Mouse (Mus musculus) heart, adult 11 months (tissue): ENCODE measurements around the gene Gm17455.

Experiments
- DNase-seq: peaks from one replicate; pipeline ENCODE4 v3.0.0; 2022

Gene Gm17455

DNA sequence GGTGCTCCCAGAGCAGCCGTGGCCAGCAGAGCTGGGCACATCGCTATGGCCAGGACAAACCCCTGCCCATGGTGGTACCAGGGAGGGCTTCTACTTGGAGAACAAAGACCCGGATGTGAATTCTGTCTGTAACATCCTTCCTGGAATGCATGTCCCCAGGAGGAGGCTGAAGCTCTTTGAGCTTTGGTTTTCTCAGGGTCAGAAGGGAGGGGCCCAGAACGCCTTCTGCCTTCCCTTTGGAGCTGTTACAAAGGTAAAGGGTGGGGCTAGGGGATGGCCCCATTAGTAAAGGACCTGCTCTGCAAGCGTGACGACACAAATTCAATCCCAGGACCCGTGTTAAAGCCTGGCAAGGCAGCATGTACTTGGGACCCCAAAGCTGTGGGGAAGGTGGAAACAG lies 23.2 kb downstream of the Gm17455 start:
- no peak for DNase-seq

DNA sequence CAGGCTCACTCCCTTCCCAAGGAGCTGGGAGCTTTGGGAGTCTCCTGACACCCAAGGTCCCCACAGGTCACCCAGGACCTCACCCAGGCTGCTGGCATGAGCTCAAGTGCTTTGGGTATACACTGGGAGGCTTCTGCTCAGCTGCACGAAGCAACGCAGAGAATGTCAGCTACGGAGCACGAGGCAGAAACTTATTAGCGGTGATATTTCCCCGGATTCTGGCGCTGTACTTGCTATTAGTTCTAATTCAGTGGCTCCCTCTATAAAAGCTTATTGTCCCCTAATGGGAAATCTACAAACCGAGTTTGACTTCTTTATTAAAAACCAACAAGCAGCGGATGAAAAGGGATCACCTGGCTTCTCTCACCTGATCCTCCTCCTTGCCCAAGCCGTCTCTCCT lies 30.5 kb downstream of the Gm17455 start:
- no peak for DNase-seq

DNA sequence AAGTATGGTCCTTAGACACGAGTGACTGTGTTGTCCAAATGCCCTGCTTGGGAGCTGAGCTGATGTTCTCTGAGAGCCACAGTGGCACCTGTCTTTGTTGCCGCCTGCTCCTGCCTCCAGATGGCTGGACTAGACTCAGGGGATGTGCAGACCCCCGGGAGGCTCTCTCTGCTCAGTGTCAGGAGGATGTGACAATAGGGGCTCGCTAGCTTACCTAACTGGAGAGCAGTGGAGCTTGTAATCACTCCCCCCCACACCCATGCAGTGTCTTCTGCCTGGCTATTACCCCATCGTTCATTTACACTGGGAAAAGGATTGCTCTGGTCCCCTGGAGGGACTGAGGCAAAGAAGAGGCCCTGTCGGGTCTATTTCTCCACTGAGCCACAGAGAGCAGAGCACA lies 31.1 kb downstream of the Gm17455 start:
- DNase-seq: no peak

DNA sequence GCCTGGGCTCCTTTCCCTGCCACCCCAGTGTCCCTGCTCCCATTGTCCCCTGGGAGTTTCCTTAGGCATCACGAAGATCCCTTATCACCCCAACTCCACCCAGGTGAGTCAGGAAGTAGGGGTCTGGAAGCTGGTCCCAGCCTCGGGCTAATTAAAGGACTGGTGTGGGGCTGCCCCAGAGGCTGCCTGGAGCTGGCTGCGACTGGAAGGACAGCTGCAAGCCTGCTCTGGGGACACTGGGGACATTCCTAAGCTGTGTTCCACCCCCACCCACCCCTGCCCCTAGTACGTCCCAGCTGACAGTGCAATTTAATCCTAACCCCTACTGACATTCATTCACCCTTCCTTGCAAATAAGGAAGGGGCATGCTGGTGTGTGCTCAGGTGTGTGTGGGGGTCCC lies 33.2 kb downstream of the Gm17455 start:
- DNase-seq: no peak

DNA sequence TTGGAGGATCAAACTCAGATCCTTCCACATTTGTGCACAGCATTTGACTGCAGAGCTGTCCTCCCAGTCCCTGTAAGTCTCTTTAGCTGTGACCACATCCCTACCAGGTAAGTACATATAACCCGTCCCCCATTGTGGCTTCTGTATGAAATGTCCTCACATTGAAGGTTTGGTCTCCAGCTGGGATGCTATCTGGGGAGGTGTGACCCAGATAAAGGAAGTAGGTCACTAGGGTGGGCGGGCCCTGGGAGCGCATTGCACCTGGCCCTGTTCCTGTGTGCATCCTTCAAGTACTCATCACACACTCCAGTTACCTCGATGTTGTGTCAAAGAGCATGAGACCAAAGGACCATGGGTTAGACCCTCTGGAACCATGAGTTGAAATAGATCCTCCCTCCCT lies 42.8 kb downstream of the Gm17455 start:
- no peak for DNase-seq

DNA sequence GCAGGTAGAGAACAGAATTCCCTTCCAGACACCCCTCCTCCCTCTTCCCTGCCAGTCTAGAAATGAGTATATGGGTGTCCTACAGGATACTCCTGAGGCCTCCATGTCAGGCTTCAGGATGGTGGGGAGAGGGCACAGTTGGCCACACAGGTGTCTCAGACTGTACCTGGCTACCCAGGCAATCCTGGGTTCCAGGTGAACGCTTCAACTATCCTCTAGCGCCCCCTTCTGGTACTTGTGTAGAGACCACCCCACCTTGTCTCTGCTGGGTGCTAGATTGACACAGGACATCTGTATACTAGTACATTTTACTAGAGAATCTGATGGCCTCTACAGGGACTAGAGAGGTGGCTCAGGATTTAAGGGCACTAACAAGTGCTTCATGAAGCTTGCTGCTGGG lies 43.6 kb downstream of the Gm17455 start:
- no peak for DNase-seq

DNA sequence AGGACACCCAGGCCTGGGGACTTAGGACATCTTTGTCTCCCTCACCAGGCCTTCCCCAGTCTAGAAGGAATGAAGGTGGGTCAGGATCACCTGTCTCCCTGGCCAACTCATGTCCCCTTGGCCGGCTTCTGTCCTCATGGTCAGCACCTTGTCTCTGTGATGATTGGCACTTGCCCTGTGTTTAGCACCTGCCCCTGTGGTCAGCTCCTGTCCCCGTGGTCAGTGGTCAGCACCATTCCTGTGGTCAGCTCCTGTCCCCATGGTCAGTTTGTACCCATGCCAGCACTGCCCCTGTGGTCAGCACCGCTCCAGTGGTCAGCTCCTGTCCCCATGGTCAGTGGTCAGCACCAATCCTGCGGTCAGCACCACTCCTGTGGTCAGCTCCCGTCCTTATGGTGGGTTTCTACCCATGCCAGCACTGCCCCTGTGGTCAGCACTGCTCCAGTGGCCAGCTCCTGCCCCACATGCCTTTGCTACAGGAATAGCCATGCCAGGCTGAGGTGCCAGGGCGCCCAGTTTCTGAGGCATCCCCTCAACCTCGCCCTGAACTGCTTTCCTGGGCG lies 45.6 kb downstream of the Gm17455 start:
- no peak for DNase-seq

DNA sequence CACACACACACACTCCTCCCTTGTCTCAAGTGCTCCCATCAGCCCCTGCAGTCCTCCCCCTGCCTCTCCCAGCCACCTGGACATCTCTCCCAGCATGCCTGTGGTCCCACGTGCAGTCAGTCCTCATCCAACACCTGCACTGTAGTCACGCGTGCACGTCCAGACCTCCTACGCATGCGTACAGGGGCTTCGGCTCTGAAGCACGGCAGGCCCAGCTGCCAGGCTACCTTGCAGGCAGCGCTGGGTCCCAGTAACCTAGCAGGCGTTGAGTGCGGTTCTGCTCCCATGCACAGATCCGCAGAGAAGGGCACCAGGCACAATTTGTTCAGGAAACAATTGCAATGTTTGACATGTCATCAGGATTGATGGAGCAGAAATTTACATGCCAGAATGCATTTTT lies 47.7 kb downstream of the Gm17455 start:
- no peak for DNase-seq
